Mouse (Mus musculus) forebrain, postnatal 0 days (tissue): ENCODE measurements around the gene Cbfb. TPM values are rescaled to one million over a fixed set of nuclear protein-coding genes. Genes with fewer than 3 reads are reported as not detected.

Experiments
- ATAC-seq: fragments of 200-750 bp; cut with Nextera tagmentation; 2 replicates; pipeline ENCODE4 v1.8.0; 2017; ENCODE audit warnings: mild to moderate bottlenecking, moderate library complexity
- DNase-seq: peaks from one replicate; pipeline ENCODE4 v3.0.0-alpha.2; 2015
- H3K27ac ChIP-seq: fragments of 300-500 bp; sonication (generic); 2 replicates; pipeline ENCODE4 v1.5.1; 2014; ENCODE audit warnings: low read depth, mild to moderate bottlenecking, antibody characterized with exemption, low read length, moderate library complexity, mixed read lengths
- H3K27me3 ChIP-seq: fragments of 300-500 bp; sonication (generic); 2 replicates; pipeline ENCODE4 v1.6.1; 2014; ENCODE audit warnings: mild to moderate bottlenecking, low read length, mixed read lengths; ENCODE audit not compliant: insufficient read depth
- H3K36me3 ChIP-seq: fragments of 300-500 bp; sonication (generic); 2 replicates; pipeline ENCODE4 v1.6.1; 2014; ENCODE audit warnings: mild to moderate bottlenecking, moderate library complexity; ENCODE audit not compliant: insufficient read depth
- H3K4me1 ChIP-seq: fragments of 300-500 bp; sonication (generic); 2 replicates; pipeline ENCODE4 v1.6.1; 2014; ENCODE audit warnings: antibody characterized with exemption; ENCODE audit not compliant: insufficient read depth
- H3K4me2 ChIP-seq: fragments of 300-500 bp; sonication (generic); 2 replicates; pipeline ENCODE4 v1.6.1; 2014; ENCODE audit warnings: low read depth, mild to moderate bottlenecking, moderate library complexity
- H3K4me3 ChIP-seq: fragments of 300-500 bp; sonication (generic); 2 replicates; pipeline ENCODE4 v1.5.1; 2014; ENCODE audit warnings: low read depth, low read length, mixed read lengths
- H3K9ac ChIP-seq: fragments of 300-500 bp; sonication (generic); 2 replicates; pipeline ENCODE4 v1.6.1; 2014; ENCODE audit warnings: mild to moderate bottlenecking
- H3K9me3 ChIP-seq: fragments of 300-500 bp; sonication (generic); 2 replicates; pipeline ENCODE4 v1.6.1; 2016; ENCODE audit warnings: low read length
- CTCF ChIP-seq: sonication (generic); IDR thresholded peaks from 2 replicates; pipeline ENCODE4 v1.5.1; 2016; ENCODE audit warnings: antibody characterized with exemption, control low read depth, low read depth
- WGBS: fragments of 180-500 bp; shearing (Covaris S2); extraction: QIAGEN DNeasy Blood & Tissue Kit; methylation state at CpG from one replicate; pipeline ENCODE4 v1.1.7; 2014; 5-methylcytosine and 5-hydroxymethylcytosine counted together
- polyA plus RNA-seq: library from polyadenylated mRNA; unstranded; fragments of >200 nt; fragmentation: Nextera tagmentation; extraction: Ambion mirVana; gene quantifications from 2 replicates; pipeline ENCODE4 v1.2.1, GENCODE M21; 2015
- total RNA-seq: library from RNA; depleted of rRNA; stranded (reverse); fragments of >200 nt; gene quantifications from 2 replicates; pipeline ENCODE4 v1.2.3, GENCODE M21; 2014; rRNA removed

The Cbfb gene
- total RNA-seq: 56.4 and 65.6 TPM in 2 replicates
- 23.5 and 29.9 TPM in 2 replicates for polyA plus RNA-seq

GRCm38 (mm10) chr8:105170381-105171115 is at the start of gene Cbfb:
Gene Cbfb (plus strand): TSS chr8:105170674.
- Histone ChIP-seq H3K27ac (peak within 1 kb of the TSS; percentile 88), H3K9me3 (no peaks in the 10 kb centered on the region), H3K9ac (peak within 1 kb of the TSS; percentile 77), H3K4me2 (peak within 1 kb of the TSS; percentile 74), H3K4me3 (peak within 1 kb of the TSS; percentile 97), H3K36me3 (no peaks in the 10 kb centered on the region), H3K27me3 (no peaks in the 10 kb centered on the region), H3K4me1 (no peaks in the 10 kb centered on the region)
- DNase-seq (peak; percentile 95), ATAC-seq (peak; percentile 94)
- under 1% methylated on average over 60 of the region's 86 CpGs for WGBS
- no peak for TF ChIP-seq CTCF

GRCm38 (mm10) chr8:105129864-105130263 is 40.6 kb upstream of the Cbfb start:
- Histone ChIP-seq H3K4me1 (no peaks in the 10 kb centered on the region), H3K4me2 (no peak overlapping the region)

GRCm38 (mm10) chr8:105131509-105131908 is 39.0 kb upstream of the Cbfb start, which contains the start of gene Ces4a:
Gene Ces4a (plus strand): TSS chr8:105131800.
- no peak for TF ChIP-seq CTCF
- H3K9me3 ChIP-seq: no peaks in the 10 kb centered on the region
- H3K27me3 ChIP-seq: no peaks in the 10 kb centered on the region
- no peaks in the 10 kb centered on the region for H3K36me3 ChIP-seq
- no peak within 1 kb of the TSS for H3K4me2 ChIP-seq
- no peak within 1 kb of the TSS for H3K27ac ChIP-seq
- H3K4me1 ChIP-seq: no peaks in the 10 kb centered on the region
- H3K9ac ChIP-seq: no peak within 1 kb of the TSS
- WGBS: 84% methylated on average over 5 of the region's 5 CpGs
- DNase-seq (no peak), ATAC-seq (no peak)
- H3K4me3 ChIP-seq: no peak within 1 kb of the TSS

More at GRCm38 (mm10) chr8:105129864-105130263, 40.6 kb upstream of the Cbfb start:
- Histone ChIP-seq H3K4me3 (no peak overlapping the region), H3K9me3 (no peaks in the 10 kb centered on the region), H3K27ac (no peak overlapping the region), H3K27me3 (no peaks in the 10 kb centered on the region), H3K36me3 (no peaks in the 10 kb centered on the region), H3K9ac (no peak overlapping the region)
- no peak for TF ChIP-seq CTCF
- DNase-seq: no peak
- 87% methylated on average over 9 of the region's 9 CpGs for WGBS
- ATAC-seq: no peak

GRCm38 (mm10) chr8:105138423-105138822 is 32.1 kb upstream of the Cbfb start:
- Histone ChIP-seq H3K9me3 (no peaks in the 10 kb centered on the region), H3K4me3 (no peak overlapping the region), H3K27me3 (no peaks in the 10 kb centered on the region), H3K4me1 (no peaks in the 10 kb centered on the region), H3K4me2 (no peak overlapping the region), H3K27ac (no peak overlapping the region), H3K36me3 (no peaks in the 10 kb centered on the region), H3K9ac (no peak overlapping the region)
- peak; percentile 68 for TF ChIP-seq CTCF
- DNase-seq: peak; percentile 49
- ATAC-seq: no peak
- 18% methylated on average over 4 of the region's 4 CpGs for WGBS

GRCm38 (mm10) chr8:105142395-105142794 is 28.1 kb upstream of the Cbfb start:
- no peak for TF ChIP-seq CTCF
- H3K4me3 ChIP-seq: no peak overlapping the region
- no peaks in the 10 kb centered on the region for H3K36me3 ChIP-seq
- 42% methylated on average over 19 of the region's 19 CpGs for WGBS
- H3K27ac ChIP-seq: no peak overlapping the region
- no peak for DNase-seq
- H3K27me3 ChIP-seq: no peaks in the 10 kb centered on the region
- H3K4me1 ChIP-seq: no peaks in the 10 kb centered on the region
- H3K9ac ChIP-seq: no peak overlapping the region
- no peak overlapping the region for H3K4me2 ChIP-seq
- H3K9me3 ChIP-seq: no peaks in the 10 kb centered on the region
- no peak for ATAC-seq

GRCm38 (mm10) chr8:105151654-105152053 is 18.8 kb upstream of the Cbfb start:
- Histone ChIP-seq H3K9ac (no peak overlapping the region), H3K4me3 (no peak overlapping the region), H3K27me3 (no peaks in the 10 kb centered on the region), H3K9me3 (no peaks in the 10 kb centered on the region), H3K36me3 (no peaks in the 10 kb centered on the region), H3K4me1 (0 out of 2 replicates have a peak, but pooled peaks cover 11% of the 10 kb centered on the region), H3K27ac (no peak overlapping the region), H3K4me2 (no peak overlapping the region)
- WGBS: 74% methylated on average over 4 of the region's 4 CpGs
- ATAC-seq: no peak
- 0 out of 2 replicates have a peak, but pooled peaks have one; percentile 3 for TF ChIP-seq CTCF
- no peak for DNase-seq
